Mouse (Mus musculus) layer of hippocampus, adult 8-10 months (tissue): ENCODE data around the gene Rpl15. TPM values are rescaled to one million over a fixed set of nuclear protein-coding genes. Genes with fewer than 3 reads are reported as not detected.
"Not testable (repeated sequence)": the region's sequence is repeated elsewhere in the genome, so short reads cannot be mapped to it uniquely, and the experiment has no call there.

ENCODE experiments used
- DNase-seq, 2 experiments: peaks; one replicate each; pipeline ENCODE4 v3.0.0; 2022; ENCODE audit warnings: low spot score in 2 of 2
- total RNA-seq, 4 experiments: library from RNA; stranded (reverse); gene quantifications; 2 replicates each; pipeline ENCODE4 v1.2.4; 2022

The Rpl15 gene
- total RNA-seq, 4 experiments from 2014 or later, result 372 to 456 (median 407) TPM

- DNase-seq, result no peak
Observed at GRCm38 (mm10) chr14:18241786-18242185, 29.4 kb downstream of the Rpl15 start.

GRCm38 (mm10) chr14:18240132-18240531 is 31.1 kb downstream of the Rpl15 start:
- no peak for DNase-seq

GRCm38 (mm10) chr14:18238750-18239731 is 32.1 kb downstream of the Rpl15 start, which contains the start of gene Nr1d2:
Gene Nr1d2, minus strand, starts transcription at chr14:18239127.
- DNase-seq, result peak; percentile 97 to 99

GRCm38 (mm10) chr14:18238131-18238749 is 33.0 kb downstream of the Rpl15 start:
- peak; percentile 96 to 99 for DNase-seq

- DNase-seq, result no peak
Observed at GRCm38 (mm10) chr14:18237381-18237780, 33.8 kb downstream of the Rpl15 start.

- not testable (repeated sequence) for DNase-seq
Observed at GRCm38 (mm10) chr14:18236496-18237235, 34.5 kb downstream of the Rpl15 start.

GRCm38 (mm10) chr14:18233981-18234960 is 36.9 kb downstream of the Rpl15 start:
- DNase-seq, result no peak

- DNase-seq, result no peak
Observed at GRCm38 (mm10) chr14:18233076-18233475, 38.1 kb downstream of the Rpl15 start.

- DNase-seq, result not testable (repeated sequence)
Observed at GRCm38 (mm10) chr14:18231866-18232265, 39.3 kb downstream of the Rpl15 start.

- not testable (repeated sequence) for DNase-seq
Observed at GRCm38 (mm10) chr14:18229751-18230150, 41.4 kb downstream of the Rpl15 start.

GRCm38 (mm10) chr14:18226181-18226580 is 45.0 kb downstream of the Rpl15 start:
- not testable (repeated sequence) for DNase-seq

GRCm38 (mm10) chr14:18225431-18225830 is 45.8 kb downstream of the Rpl15 start:
- not testable (repeated sequence) for DNase-seq

- no peak for DNase-seq
Observed at GRCm38 (mm10) chr14:18221977-18222376, 49.2 kb downstream of the Rpl15 start.

Other genes starting within 250 kb of the Rpl15 start
- gene Nr1d2, start 32.3 kb downstream of the Rpl15 start, total RNA-seq, result 10 to 100 TPM; 76.6 to 89.5 (median 81.7) TPM
- 10 to 100 TPM; 75.2 to 80.1 (median 77.3) TPM for gene Nkiras1, start 255 bp downstream of the Rpl15 start, total RNA-seq
- 100 to 1,000 TPM; 110 to 135 (median 116) TPM for gene Ube2e1, start 60.5 kb upstream of the Rpl15 start, total RNA-seq